Mouse (Mus musculus) kidney, adult 18-20 months (tissue): Measurements from ENCODE around the gene Dlgap4.

Source experiments
- DNase-seq: peaks from one replicate; pipeline ENCODE4 v3.0.0; 2021

The Dlgap4 gene

DNA sequence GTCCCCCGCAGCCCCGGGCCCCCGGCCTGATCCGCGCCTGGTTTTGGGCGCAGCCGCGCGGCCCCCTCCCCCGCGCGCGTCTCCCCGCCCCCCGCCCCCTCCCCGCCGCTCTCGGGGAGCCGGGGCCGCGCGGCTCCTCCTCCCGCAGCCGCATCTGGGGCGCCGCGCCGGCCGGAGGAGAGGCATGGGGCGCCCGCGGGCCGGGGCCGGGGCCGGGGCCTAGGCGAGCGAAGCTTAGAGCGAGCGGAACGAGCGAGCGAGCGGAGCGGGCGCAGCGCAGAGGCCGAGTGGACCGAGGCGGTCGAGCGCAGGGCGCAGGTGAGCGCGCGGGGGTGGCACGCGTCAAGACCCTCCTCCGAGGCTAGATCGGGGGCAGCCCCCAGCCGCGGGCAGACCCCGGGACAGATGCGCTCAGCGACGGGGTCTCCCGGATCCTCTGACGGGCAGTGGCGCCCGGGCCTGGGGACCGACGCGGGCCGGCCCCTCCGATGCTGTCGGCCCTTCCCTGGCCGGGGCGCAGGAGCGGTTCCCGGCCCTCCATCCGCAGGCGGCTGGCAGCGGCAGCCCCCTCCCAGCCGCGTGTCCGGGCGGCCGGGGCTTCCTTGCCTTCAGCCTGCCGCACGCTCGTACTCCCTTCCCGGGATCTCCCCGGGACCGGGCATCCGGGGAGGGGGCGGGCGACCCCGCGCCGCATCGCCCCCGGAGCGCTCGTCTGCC is at the start of gene Dlgap4:
Dlgap4 (plus strand) TSS at position 165 of the 717 bp plus-strand sequence.
- DNase-seq = peak; percentile 11

DNA sequence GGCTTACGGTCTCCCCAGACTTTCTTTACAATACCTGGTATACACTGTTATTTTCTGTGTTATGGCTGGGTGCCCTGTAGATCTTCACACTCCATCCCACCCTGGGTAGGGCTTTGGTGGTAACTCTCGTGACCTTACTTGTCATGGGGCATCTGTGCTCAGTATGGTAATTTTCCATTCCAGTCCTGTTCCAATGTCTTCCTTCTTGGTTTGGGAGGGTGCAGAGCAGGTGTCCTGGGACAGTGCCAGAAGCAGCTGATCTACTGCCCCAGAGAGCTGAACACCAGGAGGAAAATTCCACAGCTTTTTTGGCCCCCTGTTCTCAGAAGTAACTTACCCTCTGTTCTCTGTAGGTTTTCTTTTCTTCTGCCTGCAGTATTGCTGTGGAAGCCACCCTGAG is 47.0 kb upstream of the Dlgap4 start:
- no peak for DNase-seq

DNA sequence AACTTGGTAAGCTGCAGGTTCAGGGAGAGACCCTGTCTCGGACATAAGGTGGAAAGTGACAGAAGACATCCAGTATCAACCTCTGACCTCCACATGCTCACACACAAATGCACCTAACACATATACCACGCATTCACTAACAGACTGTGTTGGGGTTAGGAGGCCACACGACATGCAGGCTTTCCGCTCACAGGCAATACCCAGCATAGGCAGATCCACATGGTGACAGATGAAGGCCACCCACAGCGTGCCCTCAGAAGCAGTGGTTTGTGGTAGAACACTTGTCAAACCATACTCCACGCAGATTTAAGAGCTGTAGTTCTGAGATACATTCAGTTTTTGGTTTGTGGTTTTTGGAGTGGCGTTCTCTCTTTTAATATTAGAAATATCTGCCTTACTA is 44.9 kb upstream of the Dlgap4 start:
- no peak for DNase-seq

DNA sequence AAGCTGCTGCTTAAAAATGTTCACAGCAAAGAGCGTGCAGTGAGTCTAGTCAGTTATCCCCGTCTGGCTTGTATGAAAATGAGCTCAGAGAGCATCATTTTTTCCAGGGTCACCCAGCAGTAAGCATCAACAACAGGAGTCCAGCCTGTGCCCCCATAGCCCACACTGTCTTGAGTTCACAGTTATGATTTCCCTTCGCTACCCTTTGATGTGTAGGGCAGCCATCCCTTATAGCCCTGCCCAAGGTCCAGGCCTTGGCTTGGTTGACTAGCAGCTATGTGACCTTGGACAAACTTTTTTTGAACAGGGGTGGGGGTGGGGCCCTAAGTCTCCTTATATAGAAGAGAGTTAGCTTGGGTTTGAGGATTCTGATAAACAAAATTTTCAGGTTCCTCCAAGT is 44.2 kb upstream of the Dlgap4 start:
- DNase-seq = no peak

DNA sequence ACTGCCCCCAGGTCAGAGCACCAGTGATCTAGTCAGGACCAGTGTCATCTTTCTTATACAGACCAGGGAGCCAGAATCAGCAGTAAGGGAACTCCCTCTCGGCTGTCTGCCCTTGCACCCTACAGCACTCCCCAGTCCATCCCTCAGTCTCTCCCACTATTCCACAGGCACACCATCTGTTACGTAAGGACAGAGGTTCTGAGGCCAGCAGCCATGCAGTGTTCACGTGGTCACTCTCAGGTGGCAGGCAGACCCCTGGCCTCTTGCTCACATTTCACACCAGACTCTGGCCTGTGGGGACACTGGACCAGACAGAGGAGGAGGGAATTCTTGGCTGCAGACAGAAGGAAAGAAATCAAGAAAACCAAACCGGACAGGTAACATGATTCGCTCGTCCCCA is 42.0 kb upstream of the Dlgap4 start:
- DNase-seq = peak; percentile 41

DNA sequence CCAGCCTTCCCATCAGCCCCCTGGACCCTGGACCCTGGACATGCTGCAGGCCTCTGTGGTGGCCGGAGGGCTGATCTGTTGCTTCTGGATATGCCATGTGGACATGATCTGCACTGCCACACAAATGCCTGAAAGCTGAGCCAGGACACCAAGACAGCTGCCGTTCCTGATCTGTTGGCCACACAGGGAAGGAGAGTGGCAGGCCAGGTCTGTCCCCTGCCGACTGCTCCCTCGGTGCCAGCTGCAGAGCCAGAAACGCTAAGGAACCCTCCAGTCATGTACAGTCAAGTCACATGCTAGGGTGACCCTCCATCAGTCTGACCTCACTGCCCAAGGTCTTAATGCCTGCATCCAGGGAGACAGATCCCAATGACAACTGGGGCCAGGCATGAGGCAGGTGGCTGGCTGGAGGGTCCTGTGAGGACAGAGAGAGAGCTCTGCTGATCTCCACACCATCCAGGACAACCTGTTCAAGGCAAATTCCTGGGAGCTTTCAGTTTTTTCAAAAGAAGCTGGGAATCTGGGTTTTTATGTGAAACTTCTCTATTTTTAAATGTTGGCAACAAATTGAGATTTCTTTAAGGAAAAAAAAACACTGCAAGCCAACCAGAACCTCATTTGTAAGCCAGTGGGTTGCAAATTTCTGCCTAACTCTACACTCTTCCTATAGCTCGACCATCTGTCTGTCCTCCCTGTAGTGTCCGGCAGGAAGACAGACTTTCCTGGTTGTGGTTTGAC is 36.5 kb upstream of the Dlgap4 start:
- DNase-seq = no peak

DNA sequence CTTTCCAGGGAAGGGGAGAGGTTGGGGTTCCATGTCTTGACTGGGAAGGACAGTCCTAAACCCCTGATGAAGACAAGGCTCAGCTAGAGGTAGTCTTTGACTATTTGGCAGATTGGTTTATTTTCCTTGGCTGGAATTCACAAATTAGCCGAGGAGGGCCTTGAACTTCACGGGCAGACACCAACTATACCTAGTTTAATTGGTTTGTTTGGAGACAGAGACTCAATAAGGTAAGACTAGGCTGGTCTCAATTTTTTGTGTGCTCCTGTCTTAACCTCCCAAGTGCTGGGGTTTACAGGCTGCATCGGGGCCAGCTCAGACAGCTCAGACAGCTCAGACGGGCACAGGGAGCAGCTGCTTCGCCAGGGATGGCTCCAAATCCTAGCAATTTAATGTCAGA is 33.0 kb upstream of the Dlgap4 start:
- no peak for DNase-seq

DNA sequence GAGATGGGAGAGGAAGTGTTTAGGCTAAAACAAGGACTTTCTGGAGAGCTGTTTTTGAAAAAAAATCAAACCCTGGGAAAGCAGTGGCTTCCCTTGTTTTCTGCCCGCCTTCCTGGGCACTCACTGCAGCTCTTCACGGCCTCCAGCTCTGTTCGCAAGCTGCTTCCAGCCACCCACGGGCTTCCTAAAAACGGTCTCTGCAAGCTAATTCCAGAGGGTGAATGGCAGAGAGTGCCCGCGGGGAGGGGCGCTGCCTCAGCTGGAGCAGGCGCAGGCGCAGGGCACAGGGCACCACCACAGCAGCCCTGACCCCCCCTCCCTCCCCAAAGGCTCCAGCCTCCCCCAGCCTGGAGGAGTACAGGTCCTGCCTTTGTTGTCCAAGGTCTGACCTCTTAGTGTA is 32.3 kb upstream of the Dlgap4 start:
- DNase-seq = no peak

DNA sequence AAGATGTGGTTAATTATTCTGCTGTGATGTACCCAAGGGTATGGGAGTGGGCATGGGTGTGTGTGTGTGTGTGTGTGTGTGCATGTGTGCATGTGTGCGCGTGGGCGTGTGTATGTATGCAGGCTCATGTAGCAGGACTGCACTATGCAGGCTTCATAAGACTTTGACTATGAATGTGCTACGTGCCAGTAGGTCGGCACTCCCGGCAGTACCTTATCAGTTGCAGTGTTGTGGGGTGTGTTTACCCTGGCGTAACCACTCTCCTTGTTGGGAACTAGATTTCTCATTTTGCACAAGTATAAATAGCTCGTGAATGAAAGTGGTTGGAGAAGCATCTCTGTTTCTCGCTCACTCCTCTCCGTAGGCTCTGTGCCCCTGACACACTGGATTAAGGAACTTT is 30.6 kb upstream of the Dlgap4 start:
- no peak for DNase-seq

DNA sequence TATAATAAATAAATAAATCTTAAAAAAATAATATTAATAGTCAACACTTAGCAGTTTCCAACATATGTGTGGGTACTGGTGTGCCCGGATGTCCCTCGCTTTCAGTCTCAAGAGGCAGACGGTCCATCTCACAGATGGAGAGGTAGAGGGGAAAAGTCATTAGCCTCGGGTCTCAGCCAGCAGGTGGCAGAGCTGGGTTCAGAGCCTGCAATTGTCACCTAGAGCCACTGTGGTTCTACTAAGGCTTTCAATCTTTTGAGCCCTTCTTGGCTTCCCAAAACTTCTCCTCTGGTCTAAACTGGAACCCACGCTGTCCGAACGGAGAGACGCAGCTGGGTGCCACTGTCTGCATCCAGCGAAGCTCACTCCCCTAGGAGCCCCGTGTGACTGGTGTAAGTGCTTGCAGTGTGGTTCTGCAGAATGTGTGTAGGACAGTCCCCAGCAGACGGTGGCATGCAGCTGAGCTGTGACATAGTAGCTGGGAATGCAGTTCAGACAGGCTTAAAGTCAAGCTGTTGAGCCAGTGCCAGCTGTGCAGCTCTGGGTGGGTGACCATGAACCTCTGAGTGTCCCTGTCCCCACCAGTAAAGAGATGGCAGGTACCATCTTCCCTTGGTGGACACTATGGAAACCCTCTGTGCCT is 29.2 kb upstream of the Dlgap4 start:
- DNase-seq = peak; percentile 31

DNA sequence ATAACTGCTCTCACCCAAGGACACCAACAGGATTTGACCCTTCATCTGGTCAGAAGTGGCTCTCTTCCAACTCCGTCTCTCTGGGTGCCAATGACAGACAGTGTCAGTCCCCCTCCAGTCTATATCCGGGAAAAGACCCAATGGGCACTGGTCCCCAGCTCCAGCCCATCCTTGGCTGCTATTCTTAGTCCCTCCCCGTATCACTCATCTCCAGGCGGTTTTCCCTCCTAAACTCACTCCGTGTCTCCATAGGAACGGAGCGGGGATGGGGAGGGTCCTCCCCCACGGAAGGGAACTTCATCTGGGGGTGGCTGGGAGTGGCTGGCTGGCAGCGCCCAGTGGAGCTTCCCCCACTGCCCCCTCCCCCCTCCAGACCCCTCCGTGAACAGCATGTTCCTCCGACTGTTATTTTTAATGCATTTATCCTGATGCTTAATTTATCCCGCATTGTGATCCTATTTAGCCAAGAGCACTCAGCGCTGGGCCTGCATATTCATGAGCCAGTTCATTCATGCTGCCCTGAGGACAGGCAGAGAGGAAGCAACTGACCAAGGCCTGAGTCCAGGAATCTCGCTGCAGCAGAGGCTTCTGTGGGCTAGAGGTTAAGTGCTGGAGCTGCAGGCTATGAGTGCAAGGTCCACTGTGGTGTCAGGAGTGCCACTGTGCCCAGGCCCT is 28.6 kb upstream of the Dlgap4 start:
- DNase-seq = peak; percentile 40

DNA sequence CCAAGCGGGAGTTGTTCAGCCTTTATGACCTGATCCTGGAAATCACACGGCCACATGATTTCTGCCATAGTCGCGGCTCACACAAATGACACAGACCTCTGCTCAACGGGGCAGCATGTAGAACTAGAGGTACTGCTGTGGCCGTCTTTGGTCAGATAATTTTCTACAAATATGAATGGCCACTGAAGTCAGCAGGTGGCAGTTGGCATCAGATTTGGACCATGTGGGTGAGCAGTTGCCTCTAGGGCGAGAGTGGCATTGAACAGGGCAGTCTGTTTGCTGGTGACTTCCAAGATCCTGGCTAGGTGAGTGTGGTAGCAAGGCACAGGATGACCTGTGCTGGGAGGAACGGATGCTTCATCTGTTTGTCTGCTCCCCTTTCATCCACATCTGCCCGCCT is 24.0 kb upstream of the Dlgap4 start:
- no peak for DNase-seq

DNA sequence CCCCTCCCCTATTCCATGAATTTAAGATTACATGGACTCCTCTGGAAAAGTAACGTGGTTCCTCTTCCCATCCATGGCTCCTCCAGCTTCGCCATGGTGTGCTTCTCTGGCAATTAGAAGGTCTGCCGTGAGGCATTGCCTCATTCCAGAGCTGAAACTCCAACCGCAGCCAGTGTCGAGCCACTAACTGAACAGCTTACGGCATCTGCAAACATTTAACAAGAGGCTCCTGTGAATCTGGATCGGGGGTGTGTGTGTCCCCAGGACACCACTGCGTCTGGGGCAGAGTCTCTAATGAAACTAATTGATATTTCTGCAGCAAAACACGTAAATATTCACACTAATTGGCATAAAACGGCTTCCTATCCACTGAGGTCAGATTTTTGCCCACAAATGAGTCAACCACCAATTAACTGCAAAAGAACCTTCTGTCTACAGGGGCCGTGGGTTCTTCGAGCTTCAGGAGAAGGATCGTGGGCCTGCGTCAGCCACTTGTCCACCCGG is 18.5 kb upstream of the Dlgap4 start:
- DNase-seq = no peak

DNA sequence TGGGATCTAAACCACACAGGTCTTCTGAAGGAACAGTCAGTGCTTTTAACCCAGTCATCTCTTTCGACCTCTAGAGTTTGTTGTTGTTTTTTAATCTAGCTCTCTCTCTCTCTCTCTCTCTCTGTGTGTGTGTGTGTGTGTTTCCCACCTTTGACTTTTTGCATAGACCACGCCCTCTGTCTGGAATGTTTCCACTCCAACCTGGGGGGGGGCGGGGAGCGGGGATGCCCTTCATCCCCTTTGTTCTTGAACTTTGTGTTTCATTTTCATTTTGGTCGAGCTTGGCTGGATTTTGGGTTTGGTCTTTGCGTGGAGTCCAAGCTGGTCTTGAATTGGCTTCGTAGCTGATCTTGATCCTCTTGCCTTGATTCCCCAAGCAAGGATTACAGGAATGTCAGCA is 10.9 kb upstream of the Dlgap4 start:
- no peak for DNase-seq

DNA sequence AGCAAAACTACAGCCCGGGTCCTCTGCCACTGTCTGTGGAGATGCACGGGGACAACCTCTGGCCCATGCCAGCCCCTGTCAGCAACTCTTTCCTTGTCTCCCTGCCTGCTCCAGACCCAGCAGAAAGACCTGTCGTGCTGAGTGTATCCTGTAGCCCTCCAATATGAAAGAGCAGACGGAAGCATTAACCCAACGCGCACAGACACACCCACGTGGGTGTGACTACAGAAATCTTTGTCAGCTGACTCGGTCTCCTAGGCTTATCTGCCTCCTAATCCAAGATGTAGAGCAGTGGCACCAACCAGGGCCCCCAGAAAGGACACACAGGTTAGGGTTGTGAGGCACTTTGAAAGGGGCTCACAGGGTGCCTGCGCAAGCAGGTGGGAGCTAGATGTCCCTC is 9.8 kb upstream of the Dlgap4 start:
- DNase-seq = no peak

DNA sequence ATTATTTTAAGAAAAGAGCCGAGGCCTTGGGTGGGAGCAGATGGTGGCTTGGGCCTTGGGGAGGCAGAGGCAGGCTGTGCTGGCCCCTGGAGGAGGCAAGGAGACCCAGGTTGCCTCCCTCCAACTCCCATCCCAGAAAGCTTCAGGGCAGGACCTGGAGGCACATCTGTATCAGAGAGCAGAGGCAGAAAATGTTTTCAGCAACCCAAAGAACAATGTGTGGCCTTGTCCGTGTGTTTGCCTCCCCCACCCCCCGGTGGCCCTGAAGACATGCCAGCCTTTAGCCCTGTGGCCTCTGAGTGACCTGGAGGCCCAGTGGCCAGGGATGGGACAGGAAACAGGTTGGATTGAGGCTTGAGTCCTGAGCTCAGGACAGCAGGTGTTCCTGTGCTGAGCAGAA is 8.4 kb upstream of the Dlgap4 start:
- DNase-seq = no peak

DNA sequence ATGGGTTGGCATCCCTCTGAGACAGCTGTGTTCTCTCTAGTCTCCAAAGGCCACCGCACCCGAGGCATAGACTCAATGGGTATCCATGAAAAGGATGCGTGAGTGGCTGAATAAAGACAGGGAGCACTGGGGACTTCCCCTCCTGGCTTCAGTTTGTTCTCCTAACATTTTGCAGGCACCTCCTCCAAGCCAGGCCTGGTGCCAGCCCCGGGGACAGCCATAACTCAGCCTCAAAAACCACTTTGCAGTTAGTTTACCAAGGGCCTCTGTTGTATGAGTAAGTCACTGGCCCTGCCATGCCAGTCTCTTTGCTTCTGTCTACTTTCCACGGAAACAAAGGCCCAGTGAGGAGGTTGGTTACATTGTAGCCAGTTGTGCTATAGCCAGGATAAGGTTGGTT is 7.5 kb upstream of the Dlgap4 start:
- no peak for DNase-seq

DNA sequence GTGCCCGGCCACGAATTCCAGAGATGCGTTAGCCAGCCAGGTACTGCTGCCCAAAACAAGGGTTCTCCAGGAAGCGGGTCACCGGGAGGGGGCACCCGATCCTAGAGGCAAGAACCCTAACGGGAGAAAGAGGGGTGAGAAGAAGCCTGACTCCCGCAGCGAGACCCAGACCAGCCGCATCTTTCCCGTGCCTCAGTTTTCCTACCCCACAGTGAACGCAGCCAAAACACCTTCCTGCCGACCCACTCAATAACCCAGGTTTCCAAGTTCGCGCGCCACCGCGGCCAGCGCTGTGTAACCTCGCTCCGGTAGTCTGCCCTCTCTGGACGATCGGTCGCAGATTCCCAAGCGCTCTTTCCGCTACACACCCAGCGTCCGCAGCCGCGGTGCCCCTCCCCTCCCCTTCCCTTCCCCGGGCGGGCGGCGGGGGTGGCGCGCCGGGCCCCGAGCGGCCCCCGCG is 394 bp upstream of the Dlgap4 start:
- peak; percentile 58 for DNase-seq

DNA sequence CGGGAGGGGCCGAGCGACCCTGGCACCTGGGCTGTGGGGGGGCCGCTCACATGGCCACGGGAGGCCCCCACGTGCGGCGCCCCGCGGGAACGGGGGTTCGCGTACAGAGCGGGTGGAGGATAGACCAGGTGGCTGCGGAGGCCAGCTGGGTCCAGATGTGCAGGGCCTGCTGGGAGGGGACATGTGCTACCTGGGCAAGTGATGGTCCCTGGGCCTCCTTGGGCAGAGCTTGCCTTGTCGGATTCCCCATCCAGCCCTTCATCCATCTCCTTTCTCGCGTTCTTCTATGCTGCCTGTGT is 702 bp downstream of the Dlgap4 start:
- no peak for DNase-seq

DNA sequence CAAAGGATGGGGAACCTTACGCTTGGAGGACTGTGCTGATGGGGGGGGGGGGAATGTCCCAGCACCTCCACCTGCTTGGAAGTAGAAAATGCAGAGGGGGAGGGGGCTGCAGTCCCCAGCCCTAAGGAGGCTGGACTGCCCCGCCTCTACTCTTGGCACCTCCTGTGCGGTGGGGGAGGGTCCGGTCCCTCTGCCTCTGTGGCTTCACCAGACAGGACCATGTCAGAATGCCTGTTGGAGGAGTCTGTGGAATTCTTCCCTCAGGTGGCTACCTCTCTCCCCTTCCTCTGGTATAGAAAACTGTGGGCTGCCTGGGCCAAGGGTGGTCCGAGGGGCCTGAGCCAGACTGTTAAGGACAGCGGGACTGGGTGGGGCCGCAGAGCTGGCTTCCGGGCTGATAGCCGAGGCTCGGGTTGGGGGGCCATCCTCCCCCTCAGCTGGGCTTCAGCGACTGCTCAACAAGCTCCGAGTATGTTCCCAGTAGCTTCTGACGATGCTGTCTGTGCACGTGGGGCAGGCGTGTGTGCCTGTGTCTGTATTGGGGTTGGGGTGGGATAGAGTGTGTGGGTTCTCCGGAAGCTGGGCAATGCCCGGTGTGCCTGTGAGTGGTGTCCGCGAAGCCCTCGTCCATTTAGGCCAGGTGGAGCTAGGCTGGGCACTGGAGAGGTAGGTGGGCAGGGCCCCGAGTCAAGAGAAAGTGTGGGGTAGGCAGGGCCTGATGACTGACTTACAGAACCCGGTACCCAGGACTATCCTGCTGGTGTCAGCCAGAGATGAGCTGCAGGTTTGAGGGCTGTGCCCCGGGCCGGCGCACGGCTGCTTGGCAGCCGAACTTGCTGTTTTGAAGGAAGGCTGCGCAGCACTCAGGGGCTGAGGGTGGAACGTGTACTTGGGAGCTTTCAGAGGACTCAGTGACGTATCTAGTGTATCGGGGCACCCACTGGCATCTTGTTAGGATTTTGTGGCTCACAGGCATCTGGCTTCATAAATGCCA is 1.5 kb downstream of the Dlgap4 start:
- DNase-seq = no peak

DNA sequence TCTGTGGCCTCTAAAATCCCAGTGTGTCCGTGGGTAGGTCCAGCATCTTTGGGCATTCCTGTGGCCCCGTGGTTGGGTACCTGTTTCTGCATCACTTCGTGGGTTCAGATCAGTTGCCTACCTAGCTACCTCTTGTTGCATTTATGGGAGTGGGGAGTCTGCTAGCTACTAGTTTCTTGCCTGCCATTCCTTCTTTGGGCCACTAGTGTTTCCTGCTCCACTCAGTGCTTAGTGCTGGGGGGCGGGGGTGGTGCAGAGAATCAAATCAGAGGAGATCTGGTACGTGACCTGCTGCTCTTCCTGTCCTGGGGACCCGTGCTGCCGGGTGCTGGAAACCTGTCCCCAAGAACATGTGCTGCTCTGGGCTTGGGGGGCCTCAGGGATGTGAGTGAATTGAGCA is 3.0 kb downstream of the Dlgap4 start:
- no peak for DNase-seq

DNA sequence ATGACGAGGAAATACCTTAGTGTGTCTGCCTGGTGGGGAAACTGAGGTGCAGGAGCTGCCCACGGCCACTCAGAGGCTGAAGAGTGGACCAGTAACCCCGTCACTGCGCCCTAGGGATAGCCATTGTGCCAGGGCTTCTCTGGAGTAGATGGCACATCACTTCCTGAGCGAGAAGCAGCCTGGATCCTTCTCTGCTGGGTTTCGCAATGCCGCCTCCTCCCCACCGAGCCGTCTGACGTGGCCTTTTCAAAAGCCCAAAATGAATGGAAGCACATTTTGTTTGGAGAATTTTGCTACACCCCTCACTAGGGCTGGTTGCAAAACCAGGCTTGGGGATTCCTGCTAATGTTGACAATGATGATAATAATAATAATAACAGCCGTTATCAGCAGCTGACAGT is 4.0 kb downstream of the Dlgap4 start:
- no peak for DNase-seq
